Mouse (Mus musculus) CH12.LX (cell line): ENCODE results near the gene Nomo1.

Experiments
- CTCF ChIP-seq, 2 experiments: IDR thresholded peaks in 1 of 2; conservative IDR thresholded peaks in 1 of 2; 2 replicates each; pipeline ENCODE4 v1.5.1; 2011 to 2012; ENCODE audit warnings: low read depth in 2 of 2, low read length in 2 of 2, improper control_type of control experiment in 1 of 2, inconsistent platforms in 1 of 2, mild to moderate bottlenecking in 1 of 2, moderate library complexity in 1 of 2
- E2F4 ChIP-seq: IDR thresholded peaks from 2 replicates; pipeline ENCODE4 v1.6.1; 2011; ENCODE audit warnings: low read depth, low read length, improper control_type of control experiment; ENCODE audit not compliant: insufficient replicate concordance
- ELF1 ChIP-seq: IDR thresholded peaks from 2 replicates; pipeline ENCODE4 v1.6.1; 2014; ENCODE audit warnings: low read depth, mild to moderate bottlenecking, inconsistent platforms, low read length, improper control_type of control experiment
- EP300 ChIP-seq: IDR thresholded peaks from 2 replicates; pipeline ENCODE4 v1.6.1; 2011; ENCODE audit warnings: low read length, improper control_type of control experiment
- ETS1 ChIP-seq: conservative IDR thresholded peaks from 2 replicates; pipeline ENCODE4 v1.6.1; 2012; ENCODE audit warnings: low read depth, mild to moderate bottlenecking, inconsistent platforms, low read length, improper control_type of control experiment, moderate library complexity
- GABPA ChIP-seq: IDR thresholded peaks from 2 replicates; pipeline ENCODE4 v1.6.1; 2012; ENCODE audit warnings: low read depth, low read length, improper control_type of control experiment, inconsistent platforms; ENCODE audit not compliant: insufficient replicate concordance
- MEF2A ChIP-seq: IDR thresholded peaks from 2 replicates; pipeline ENCODE4 v1.6.1; 2014; ENCODE audit warnings: low read depth, mild to moderate bottlenecking, inconsistent platforms, low read length, improper control_type of control experiment, borderline replicate concordance
- MXI1 ChIP-seq: IDR thresholded peaks from 2 replicates; pipeline ENCODE4 v1.6.1; 2011; ENCODE audit warnings: mild to moderate bottlenecking, low read depth, low read length, improper control_type of control experiment
- POLR2A ChIP-seq: IDR thresholded peaks from 2 replicates; pipeline ENCODE4 v1.6.1; 2011; ENCODE audit warnings: low read depth, mild to moderate bottlenecking, improper control_type of control experiment, low read length
- USF1 ChIP-seq: IDR thresholded peaks from 2 replicates; pipeline ENCODE4 v1.6.1; 2014; ENCODE audit warnings: low read depth, mild to moderate bottlenecking, inconsistent platforms, low read length, improper control_type of control experiment
- ZC3H11A ChIP-seq: IDR thresholded peaks from 2 replicates; pipeline ENCODE4 v1.6.1; 2012; ENCODE audit warnings: low read depth, mild to moderate bottlenecking, inconsistent platforms, low read length, improper control_type of control experiment
- ZMIZ1 ChIP-seq: IDR thresholded peaks from 2 replicates; pipeline ENCODE4 v1.6.1; 2012; ENCODE audit warnings: low read depth, mild to moderate bottlenecking, inconsistent platforms, low read length, improper control_type of control experiment

DNA sequence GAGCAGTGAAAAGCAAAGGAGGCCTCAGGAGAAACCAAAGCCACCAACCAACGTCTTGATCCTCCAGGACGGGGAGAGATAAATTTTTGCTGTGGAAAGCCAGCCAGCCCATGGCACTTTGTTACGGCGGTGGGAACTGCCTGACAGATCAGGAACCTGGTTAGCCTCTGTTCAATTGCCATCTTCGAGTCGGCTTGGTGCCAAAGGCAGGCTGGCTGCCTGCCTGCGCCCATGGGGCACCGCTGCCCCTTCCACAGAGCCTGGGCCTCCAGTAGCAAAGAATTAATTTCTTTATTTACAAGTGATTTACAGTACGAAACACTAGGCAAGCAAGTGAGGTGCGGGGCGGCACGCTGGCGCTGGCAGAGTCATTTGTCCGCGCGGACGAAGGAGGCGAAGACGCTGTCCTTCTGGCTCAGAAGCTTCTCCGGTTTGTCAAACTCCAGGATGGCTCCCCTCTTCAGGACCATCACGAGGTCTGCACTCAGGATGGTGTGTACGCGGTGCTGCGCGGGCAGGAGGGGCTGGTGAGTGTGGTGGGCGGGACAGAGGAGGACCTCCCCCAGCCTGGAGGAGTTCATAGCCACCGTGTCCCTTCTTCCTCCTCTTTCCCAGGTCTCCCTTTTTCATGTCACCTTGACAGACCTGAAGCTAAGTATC is 70.9 kb downstream of the Nomo1 start:
- TF ChIP-seq EP300 (no peak), CTCF (conservative IDR thresholded peaks at IDR 0.05 in 1 of 2, IDR thresholded peaks at IDR 0.05 in 1 of 2; ENCODE audit: low read depth in 2 of 2, low read length in 2 of 2) (no peak), MEF2A (no peak), ZMIZ1 (no peak), ELF1 (no peak), E2F4 (no peak), GABPA (no peak), MXI1 (no peak), ZC3H11A (no peak), USF1 (no peak), POLR2A (no peak), ETS1 (no peak)
